Mouse (Mus musculus) lung, postnatal 0 days (tissue): ENCODE results near the gene Pih1d1.

Source experiments
- CTCF ChIP-seq: IDR thresholded peaks from 2 replicates; pipeline ENCODE4 v1.5.1; 2016; ENCODE audit warnings: antibody characterized with exemption, mild to moderate bottlenecking
- EP300 ChIP-seq: IDR thresholded peaks from 2 replicates; pipeline ENCODE4 v1.6.1; 2016; ENCODE audit warnings: antibody characterized with exemption, mild to moderate bottlenecking, control low read depth

DNA sequence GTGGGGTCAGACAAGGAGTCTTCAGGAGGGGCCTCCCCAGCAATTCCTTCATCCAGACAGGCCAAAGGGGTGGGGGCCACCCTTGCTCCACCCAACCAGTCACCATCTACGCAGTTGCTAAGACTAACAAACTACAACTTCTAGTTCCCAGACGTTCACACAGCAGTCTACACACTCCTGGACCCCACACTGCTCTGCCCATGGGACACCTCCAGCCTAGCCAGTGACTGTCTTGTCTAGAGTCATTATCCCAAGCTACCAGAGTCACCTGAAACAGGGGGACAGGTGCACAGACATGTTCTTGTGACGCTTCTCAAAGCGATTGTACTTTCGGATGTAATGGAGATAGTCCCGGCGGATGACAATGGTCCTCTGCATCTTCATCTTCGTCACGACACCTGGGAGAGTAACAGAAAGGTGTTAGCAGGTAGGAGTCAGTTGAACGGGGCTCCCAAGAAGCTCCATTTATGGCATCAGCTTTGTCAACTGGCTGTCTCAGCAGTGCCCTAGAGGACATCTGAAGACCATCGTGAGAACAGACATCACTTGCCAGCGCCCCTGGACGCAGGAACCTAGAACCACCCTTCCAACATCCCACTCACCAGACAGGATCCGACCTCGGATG is 31.4 kb upstream of the Pih1d1 start:
- TF ChIP-seq EP300 (no peak), CTCF (no peak)
